Mouse (Mus musculus) E14TG2a.4 (cell line): ENCODE data around the gene Cacng2.

Experiments
- H3K27me3 ChIP-seq: 2 replicates; pipeline ENCODE4 v1.6.1; 2014; ENCODE audit warnings: low read length, control low read depth; ENCODE audit not compliant: insufficient read depth
- H3K36me3 ChIP-seq: 2 replicates; pipeline ENCODE4 v1.6.1; 2014; ENCODE audit warnings: low read length, control low read depth; ENCODE audit not compliant: insufficient read depth
- H3K4me1 ChIP-seq: replicated peaks from 2 replicates; pipeline ENCODE4 v1.6.1; 2014; ENCODE audit warnings: low read depth, low read length, control low read depth
- H3K4me3 ChIP-seq: replicated peaks from 2 replicates; pipeline ENCODE4 v1.5.1; 2014; ENCODE audit warnings: mild to moderate bottlenecking, low read length
- H3K9me3 ChIP-seq: 2 replicates; pipeline ENCODE4 v1.6.1; 2014; ENCODE audit warnings: low read length, control low read depth
- CTCF ChIP-seq: conservative IDR thresholded peaks from 2 replicates; pipeline ENCODE4 v1.5.1; 2014; ENCODE audit warnings: low read length
- NANOG ChIP-seq: IDR thresholded peaks from 2 replicates; pipeline ENCODE4 v1.6.1; 2014; ENCODE audit warnings: borderline replicate concordance, low read length, mixed read lengths
- POU5F1 ChIP-seq: IDR thresholded peaks from 2 replicates; pipeline ENCODE4 v1.6.1; 2014; ENCODE audit warnings: low read length, borderline replicate concordance

Gene Cacng2

DNA sequence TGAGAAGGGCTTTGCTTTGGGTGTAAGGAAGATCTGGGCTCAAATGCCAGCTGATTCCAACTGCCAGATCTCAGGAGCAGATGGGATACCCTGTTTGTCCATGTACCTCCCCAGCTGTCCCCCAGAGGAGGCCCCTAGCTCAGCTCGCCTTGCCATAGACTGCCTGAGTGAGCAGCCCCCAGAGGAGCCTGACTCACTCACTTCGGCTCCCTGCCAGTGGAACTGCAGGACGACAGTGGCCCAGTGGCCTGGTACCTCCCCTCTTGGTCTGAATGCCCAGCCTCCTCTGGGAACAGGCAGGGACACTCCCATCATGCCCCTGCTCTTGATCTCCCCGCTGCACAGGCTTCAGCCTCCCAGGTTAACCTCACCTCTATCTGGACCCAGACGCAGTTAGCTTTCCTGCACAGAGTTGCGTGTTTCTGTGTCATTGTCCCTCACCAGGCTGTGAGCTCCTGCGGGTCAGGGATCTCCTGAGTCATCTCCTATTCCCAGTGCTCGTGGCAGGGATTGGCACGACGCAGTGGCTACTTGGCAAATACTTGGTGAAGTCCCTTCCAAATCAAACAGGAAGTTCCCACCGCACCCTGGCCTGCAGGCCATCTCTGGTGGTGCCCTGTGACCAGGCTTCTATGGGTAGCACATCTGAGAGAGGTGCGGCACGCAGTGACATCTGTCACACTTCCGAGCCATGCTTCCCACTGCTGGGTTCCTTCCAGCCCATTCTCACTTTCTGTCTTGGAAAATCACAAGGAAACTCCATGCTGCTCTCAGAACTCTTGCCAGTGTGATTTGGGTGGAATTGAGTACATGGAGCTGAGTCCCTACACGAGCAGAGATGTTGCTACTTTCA, 40.8 kb downstream of the Cacng2 start:
- Histone ChIP-seq H3K4me1 (peaks cover 28% of the 10 kb centered on the region), H3K4me3 (no peak overlapping the region), H3K27me3 (peaks cover 30% of the 10 kb centered on the region), H3K9me3 (no peaks in the 10 kb centered on the region), H3K36me3 (no peaks in the 10 kb centered on the region)
- TF ChIP-seq CTCF (no peak), POU5F1 (no peak), NANOG (no peak)

- H3K4me3 ChIP-seq: no peak overlapping the region
- H3K4me1 ChIP-seq: peaks cover 24% of the 10 kb centered on the region
- H3K27me3 ChIP-seq: peaks cover 30% of the 10 kb centered on the region
- H3K9me3 ChIP-seq: no peaks in the 10 kb centered on the region
- TF ChIP-seq POU5F1: no peak
- no peak for TF ChIP-seq CTCF
- no peak for TF ChIP-seq NANOG
- no peaks in the 10 kb centered on the region for H3K36me3 ChIP-seq
Measured at GRCm38 (mm10) chr15:78078206-78078605, 41.6 kb downstream of the Cacng2 start.

DNA sequence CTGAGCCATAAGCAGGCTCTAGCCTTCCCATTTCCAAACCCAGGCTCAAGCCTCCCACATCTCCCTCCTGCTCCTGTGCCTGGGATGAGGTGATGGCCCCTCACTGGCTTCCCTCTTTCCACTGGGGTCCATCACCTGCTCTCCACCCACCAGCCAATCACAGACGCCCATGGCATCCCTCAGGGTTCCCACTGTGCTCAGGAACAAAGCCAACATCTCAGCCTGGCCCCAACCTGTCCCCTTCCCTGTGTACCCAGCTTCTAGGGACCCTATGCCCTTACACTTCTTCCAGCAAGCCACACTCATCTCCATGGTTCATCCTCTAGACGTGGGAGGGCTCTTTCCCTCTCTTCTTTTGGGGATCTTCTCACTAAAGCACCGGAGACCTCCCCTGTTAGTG, 43.9 kb downstream of the Cacng2 start:
- Histone ChIP-seq H3K36me3 (no peaks in the 10 kb centered on the region), H3K9me3 (no peaks in the 10 kb centered on the region), H3K4me1 (peaks cover 13% of the 10 kb centered on the region), H3K27me3 (peaks cover 18% of the 10 kb centered on the region), H3K4me3 (no peak overlapping the region)
- TF ChIP-seq CTCF (no peak), NANOG (no peak), POU5F1 (no peak)

- no peaks in the 10 kb centered on the region for H3K9me3 ChIP-seq
- H3K27me3 ChIP-seq: peaks cover 10% of the 10 kb centered on the region; the same call in 1 of the 2 replicates
- no peaks in the 10 kb centered on the region for H3K36me3 ChIP-seq
- 0 out of 2 replicates have a peak, but pooled peaks cover 6% of the 10 kb centered on the region for H3K4me1 ChIP-seq
- no peak overlapping the region for H3K4me3 ChIP-seq
- no peak for TF ChIP-seq CTCF
- TF ChIP-seq POU5F1: no peak
- no peak for TF ChIP-seq NANOG
Measured at GRCm38 (mm10) chr15:78073109-78073508, 46.7 kb downstream of the Cacng2 start.

DNA sequence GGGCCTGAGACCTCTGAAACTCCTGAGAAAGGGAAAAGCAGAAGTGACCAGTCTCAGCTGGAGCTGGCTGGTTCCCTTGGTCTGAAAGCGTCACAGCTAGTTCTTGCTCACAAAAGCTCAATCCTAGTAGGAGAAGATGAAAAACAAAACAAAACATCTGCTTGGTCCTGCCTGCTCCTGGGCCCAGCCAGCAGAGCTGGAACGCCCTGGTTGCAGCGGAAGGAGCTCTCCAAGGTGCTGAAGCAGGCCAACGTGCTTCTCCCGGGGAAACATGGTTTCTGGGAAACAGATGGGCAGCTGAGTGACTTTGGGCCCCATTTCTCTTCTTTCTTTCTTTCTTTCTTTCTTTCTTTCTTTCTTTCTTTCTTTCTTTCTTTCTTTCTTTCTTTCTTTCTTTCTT, 53.4 kb downstream of the Cacng2 start:
- TF ChIP-seq POU5F1 (no peak), CTCF (no peak), NANOG (no peak)
- Histone ChIP-seq H3K36me3 (no peaks in the 10 kb centered on the region), H3K27me3 (no peaks in the 10 kb centered on the region), H3K4me3 (no peak overlapping the region), H3K4me1 (peaks cover 37% of the 10 kb centered on the region), H3K9me3 (no peaks in the 10 kb centered on the region)

DNA sequence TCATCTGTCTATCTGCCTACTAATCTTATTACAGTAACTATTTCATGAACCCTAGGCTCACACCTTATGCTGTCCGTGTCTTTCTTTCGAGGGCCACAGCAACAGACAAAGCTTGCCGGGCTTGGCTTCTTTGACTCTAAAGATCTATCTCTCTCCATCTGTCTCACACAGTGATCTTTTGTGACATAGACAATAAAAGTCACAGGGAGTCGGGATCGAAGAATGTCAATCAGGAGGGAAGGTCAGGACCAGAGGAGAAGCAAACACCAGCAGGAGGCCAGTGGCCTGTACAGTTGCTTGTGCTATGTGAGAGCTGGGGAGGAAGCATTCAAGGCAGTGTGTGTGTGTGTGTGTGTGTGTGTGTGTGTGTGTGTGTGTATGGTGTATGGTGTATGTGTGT, 54.3 kb downstream of the Cacng2 start:
- no peaks in the 10 kb centered on the region for H3K36me3 ChIP-seq
- no peak overlapping the region for H3K4me3 ChIP-seq
- TF ChIP-seq CTCF (no peak), POU5F1 (no peak), NANOG (peak; percentile 83; the same call in 1 of the 2 replicates)
- H3K4me1 ChIP-seq: peaks cover 37% of the 10 kb centered on the region
- 0 out of 2 replicates have a peak, but pooled peaks cover 4% of the 10 kb centered on the region for H3K27me3 ChIP-seq
- no peaks in the 10 kb centered on the region for H3K9me3 ChIP-seq

DNA sequence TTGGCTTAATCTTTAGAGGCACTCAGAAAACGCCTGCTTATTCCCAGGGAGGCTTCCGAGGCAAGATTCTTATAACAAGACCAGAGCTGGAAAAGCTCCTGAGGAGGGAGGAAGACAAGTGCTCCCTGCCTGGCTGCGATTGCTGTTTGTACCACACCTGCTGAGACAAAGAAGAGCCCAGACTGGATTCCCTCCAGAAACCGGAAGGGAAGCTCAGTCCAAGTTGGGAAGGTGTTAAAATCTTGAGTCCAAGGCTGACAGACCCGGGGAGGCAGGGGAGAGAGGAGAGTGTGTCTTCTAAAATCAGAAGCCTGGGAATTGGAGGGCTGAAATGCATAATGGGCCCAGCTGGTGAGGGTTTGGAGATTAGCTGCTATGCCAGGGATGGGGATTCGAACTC, 55.5 kb downstream of the Cacng2 start:
- no peak for TF ChIP-seq POU5F1
- no peak for TF ChIP-seq CTCF
- TF ChIP-seq NANOG: no peak; the same call in 1 of the 2 replicates
- H3K27me3 ChIP-seq: 0 out of 2 replicates have a peak, but pooled peaks cover 5% of the 10 kb centered on the region
- no peaks in the 10 kb centered on the region for H3K9me3 ChIP-seq
- no peak overlapping the region for H3K4me3 ChIP-seq
- H3K36me3 ChIP-seq: no peaks in the 10 kb centered on the region
- H3K4me1 ChIP-seq: peaks cover 37% of the 10 kb centered on the region

DNA sequence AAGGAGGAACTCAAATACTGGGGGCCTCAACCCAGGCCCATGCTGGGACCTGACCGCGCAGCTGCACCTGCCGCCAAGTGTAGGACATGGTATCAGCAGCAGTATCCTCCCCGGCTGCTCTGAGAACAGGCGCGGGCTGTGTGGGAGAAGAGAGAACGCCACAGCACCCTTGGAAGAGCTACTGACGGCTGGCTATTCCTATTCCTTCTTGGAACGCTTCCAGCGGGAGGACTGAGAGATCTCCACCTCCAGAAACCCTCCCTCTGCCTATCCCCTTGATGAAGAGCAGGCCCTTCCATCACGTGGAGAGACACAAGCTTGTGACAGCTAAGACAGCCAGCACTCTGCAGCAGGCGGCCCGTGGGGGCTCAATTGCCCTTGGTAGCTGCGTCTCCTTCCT, 57.4 kb downstream of the Cacng2 start:
- H3K27me3 ChIP-seq: 0 out of 2 replicates have a peak, but pooled peaks cover 5% of the 10 kb centered on the region
- H3K36me3 ChIP-seq: no peaks in the 10 kb centered on the region
- no peak for TF ChIP-seq POU5F1
- TF ChIP-seq NANOG: no peak
- TF ChIP-seq CTCF: no peak
- no peak overlapping the region; the same call in 1 of the 2 replicates for H3K4me3 ChIP-seq
- H3K9me3 ChIP-seq: no peaks in the 10 kb centered on the region
- H3K4me1 ChIP-seq: peaks cover 37% of the 10 kb centered on the region

DNA sequence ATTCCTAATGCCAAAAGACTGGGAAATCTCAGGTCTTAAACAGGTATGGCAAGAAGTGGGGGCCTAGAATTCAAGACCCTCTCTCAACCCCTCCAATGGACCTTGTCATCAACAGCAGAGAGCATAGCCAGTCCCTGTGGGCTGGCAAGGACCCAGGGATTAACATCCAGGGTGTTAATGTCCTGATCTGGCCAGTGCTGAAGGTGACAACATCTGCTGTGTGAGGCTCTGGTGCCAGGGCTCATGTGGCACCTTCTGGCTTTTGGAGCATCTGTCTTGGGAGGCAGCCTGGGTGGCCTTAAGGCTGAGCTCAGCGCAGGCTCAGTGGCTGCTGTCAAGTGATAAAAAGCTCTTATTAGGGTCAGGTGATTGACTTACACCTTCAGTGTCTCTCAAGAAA, 62.9 kb downstream of the Cacng2 start:
- no peaks in the 10 kb centered on the region for H3K36me3 ChIP-seq
- H3K27me3 ChIP-seq: 0 out of 2 replicates have a peak, but pooled peaks cover 5% of the 10 kb centered on the region
- no peaks in the 10 kb centered on the region; the same call in 1 of the 2 replicates for H3K4me1 ChIP-seq
- TF ChIP-seq CTCF (no peak), POU5F1 (no peak), NANOG (no peak)
- H3K4me3 ChIP-seq: no peak overlapping the region
- H3K9me3 ChIP-seq: no peaks in the 10 kb centered on the region
